Mouse (Mus musculus): Measurements from ENCODE around the gene Agpat4.

DNA sequence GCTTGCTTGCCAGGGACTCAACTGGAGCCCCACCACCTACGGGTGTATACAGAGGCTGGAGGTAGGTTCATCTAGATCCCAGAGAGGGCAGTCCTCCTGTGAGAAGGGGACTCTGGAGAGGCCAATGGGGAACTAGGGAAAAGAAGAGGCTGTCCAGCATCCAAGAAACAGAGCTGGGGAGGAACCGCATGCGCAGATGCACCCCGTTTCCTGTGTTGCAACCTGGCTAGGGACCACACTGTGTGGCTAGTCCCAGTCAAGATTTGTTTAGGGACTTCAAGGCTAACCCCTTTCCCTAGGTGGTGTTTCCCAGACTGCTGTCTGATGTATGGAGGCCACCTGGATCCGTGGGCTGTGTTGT is 41.5 kb downstream of the Agpat4 start:
- TF ChIP-seq GATA1 (IDR thresholded peaks at IDR 0.05; ENCODE audit: borderline replicate concordance, low read length): no peak
- no peak for TF ChIP-seq FLI1 (IDR thresholded peaks at IDR 0.05; ENCODE audit: low read length)
